Mouse (Mus musculus): ENCODE data around the gene Eif2ak3. TPM values are rescaled to one million over a fixed set of nuclear protein-coding genes. Genes with fewer than 3 reads are reported as not detected.

The Eif2ak3 gene
- total RNA-seq, 2 experiments from 2014 or later: 7.9 to 9.3 TPM

DNA sequence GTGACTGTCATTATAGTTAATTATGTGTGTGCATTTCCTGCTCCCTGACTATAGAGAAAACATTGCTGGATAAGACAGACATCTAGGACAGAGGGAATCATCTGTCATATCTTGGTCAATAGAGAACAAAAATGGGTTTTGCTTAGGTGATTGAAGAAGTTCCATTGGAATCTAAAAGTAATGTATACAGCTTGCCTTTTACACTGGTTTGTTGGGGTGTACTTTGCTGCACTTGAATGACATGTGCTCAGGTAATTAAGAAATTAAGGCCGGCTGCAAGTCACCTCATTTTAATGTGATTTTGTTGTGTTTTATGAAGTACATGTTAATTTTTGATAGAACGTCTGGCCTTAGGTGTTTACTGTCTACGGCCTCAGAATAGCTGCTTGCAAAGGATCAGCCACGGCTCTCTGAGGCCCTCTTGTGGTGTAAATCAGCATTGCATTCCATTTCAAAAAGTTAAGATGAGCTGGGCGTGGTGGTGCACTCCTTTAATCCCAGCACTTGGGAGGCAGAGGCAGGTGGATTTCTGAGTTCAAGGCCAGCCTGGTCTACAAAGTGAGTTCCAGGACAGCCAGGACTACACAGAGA, 36.5 kb downstream of the Eif2ak3 start:
- intact Hi-C loops (cut with DNase I): loop anchor here (1.0 to 2.0 kb wide), 2 partner anchors 36 to 69 kb away; partner anchors contain the start of gene Eif2ak3
- DNase-seq (ENCODE audit: low spot score): peak; percentile 43

DNA sequence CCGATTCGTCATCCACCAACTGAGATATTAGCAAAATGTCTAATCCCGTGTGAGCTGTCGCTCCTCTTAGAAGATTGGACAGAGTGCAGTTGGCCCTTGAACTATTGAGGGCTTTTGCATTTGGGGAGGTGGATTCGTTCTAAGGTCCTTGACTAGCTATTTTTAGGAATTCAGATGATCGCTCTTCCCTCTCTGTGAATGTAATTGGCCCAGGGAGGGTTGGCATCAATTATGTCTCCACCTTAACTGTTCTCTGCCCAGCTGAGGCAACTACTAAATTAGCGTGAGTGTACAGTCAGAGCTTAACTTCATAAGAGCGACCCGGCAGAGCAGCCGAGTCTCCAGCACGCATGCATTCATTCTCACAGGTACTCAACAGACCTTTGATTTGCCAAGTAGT, 43.7 kb downstream of the Eif2ak3 start:
- DNase-seq (ENCODE audit: low spot score): no peak
- intact Hi-C loops (cut with DNase I): no loop called here

DNA sequence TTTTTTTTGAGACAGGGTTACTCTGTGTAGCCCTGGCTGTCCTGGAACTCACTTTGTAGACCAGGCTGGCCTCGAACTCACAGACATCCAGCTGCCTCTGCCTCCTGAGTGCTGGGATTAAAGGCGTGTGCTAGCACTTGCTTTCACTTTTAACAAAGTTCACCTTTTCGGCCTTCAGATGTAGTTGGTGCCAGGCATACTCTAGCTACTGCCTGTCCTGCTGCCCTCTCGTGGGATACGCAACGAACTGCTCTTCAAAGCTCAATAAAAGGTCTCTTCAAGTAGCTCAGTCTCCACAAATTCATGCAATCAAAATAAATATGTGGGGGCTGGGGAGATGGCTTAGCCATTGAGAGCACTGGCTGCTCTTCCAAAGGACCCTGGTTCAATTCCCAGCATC, 53.9 kb downstream of the Eif2ak3 start:
- intact Hi-C loops (cut with DNase I): no loop called here
- no peak for DNase-seq (ENCODE audit: low spot score)

DNA sequence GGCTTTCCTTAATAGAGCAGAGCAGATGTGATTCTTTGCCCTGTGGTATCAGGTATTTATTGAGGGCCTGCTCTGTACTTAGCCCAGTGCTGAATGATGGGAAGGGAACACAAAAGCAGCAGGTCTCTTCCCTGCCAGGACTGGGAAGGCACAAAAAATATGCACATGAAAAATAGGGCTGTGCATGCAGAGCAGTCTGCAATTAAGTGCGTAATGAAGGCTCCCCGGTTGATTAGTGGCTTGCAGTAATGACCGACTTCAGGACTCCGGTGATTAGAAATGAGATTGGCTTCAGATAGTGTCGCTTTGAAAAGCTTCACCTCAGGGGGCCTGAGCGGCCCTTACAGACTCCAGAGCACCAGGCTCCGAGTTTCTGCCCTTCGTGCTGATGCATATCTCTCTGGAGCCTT, 55.3 kb downstream of the Eif2ak3 start:
- intact Hi-C loops (cut with DNase I): no loop called here
- DNase-seq (ENCODE audit: low spot score): no peak

DNA sequence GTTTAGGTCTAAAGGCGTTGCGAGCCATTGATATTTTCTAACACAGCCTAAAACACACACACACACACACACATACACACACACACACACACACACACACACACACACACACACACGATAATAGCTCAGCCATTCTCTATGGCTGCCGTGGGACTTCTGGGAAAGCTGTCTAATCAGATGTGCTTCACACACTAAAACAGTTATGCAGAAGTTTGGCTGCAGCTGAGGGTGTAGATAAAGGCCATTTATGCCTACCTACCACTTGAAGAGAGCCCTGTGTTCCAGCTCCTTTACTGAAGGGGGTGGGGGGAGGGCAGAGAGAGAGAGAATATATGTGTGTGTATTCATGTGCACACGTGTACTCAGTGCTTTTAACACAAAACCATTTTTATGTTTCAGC, 59.4 kb downstream of the Eif2ak3 start:
- intact Hi-C loops (cut with DNase I): no loop called here
- no peak for DNase-seq (ENCODE audit: low spot score)

DNA sequence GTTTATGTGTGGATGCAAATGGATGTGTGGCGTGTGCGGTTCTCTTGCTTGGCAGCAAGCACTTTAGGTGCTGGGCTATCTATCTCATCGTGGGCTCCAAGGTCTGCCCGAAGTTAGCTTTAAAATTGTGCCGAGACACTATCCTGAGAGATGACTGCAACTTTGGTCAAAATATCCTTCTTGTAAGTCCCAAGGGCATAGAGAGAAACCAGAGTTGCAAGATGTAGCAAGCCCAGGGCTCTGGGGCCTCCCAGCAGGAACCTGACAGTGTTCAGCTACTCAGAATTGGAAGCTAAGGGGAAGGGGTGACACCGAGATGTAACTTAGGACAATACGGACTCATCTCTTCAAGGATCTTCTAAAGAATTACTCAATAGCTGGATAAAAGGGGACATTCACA, 65.3 kb downstream of the Eif2ak3 start:
- intact Hi-C loops (cut with DNase I): no loop called here
- DNase-seq (ENCODE audit: low spot score): no peak

DNA sequence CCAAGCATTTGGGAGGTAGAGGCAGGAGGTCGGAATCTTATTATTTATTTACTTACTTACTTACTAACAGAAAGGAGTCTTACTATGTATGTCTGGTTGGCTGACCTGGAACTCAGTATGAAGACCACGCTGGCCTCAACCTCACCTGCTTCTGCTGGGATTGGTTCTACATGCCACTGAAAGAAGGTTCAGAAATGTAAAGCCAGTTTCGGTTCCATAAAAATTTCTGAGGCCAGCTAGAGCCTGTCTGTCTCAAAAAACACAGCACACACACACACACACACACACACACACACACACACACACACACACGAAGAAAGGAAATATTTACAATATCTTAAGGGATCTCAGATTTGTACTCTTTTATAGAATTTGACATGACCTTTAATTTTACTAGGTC, 66.0 kb downstream of the Eif2ak3 start:
- intact Hi-C loops (cut with DNase I): no loop called here
- DNase-seq (ENCODE audit: low spot score): no peak

DNA sequence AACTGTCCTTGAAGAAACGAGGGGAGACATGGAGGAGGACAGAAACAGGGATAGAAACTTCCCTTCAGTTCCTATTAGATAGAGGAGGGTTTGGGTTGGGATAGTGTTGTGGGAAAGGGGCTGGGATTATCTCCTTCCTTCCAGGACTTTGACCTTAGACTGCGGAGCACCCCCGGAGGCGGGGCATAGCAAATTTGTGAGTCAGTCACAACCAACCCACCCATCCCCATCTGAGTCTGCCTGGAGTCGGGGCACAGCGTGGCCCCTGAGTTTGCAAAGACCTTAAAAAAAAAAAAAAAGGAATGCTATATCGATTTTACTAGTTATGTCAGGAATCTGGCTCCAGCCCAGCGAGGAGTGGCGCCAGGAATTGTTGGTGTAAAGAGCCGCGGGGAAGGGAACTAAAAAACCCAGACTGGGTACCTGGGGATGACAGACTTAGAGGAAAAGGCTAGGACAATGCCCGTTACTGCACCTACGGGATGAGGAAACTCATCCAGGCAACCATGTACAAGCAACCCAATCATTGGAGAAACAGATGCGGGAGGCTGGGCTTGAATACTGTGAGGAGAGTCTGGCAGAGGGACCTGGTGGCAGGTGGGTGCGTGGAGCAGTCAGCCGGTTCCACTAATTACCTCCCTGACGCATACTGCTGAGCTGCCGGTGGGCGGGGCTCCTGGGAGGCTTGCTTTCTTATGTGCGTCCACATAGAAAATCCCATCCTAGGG, 67.5 kb downstream of the Eif2ak3 start:
- no peak for DNase-seq (ENCODE audit: low spot score)
- intact Hi-C loops (cut with DNase I): no loop called here

DNA sequence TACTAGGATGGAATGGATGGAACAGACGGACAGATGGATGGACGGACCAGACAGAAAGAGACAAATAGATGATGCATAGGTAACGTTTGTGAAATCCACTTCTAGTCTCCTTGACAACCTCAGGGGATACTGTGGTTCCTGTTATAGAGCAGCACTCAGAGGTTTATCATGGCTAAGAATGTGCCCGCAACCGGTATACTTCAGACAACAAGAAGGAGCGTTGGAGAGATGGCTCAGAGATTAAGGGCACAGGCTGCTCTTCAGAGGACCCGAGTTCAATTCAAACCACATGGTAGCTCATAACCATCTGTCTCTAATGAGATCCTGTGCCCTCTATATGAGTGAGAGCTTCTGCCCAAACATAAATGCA, 68.1 kb downstream of the Eif2ak3 start:
- no peak for DNase-seq (ENCODE audit: low spot score)

DNA sequence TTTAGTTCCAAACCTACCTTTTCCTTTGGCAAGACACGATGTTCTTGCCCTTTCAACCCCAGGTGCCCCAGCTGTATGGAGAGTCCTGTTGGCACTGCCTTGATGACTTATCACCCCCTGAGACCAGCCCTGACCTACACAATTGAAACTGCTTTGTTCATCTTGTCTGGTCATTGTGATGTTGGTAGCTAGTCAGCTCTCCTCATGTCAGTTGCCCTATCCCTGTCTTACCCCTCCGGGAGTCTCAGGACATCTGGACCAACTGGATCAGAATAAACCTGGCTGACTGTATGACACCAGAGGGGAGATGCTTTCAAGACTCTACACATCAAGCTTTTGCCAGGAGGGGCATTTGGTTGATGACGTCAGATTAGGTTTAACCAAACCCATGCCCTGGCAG, 74.5 kb downstream of the Eif2ak3 start, which contains the start of gene Tex37:
Tex37 (minus strand) TSS at position 101 of the 400 bp plus-strand sequence.
- intact Hi-C loops (cut with DNase I): no loop called here
- no peak for DNase-seq (ENCODE audit: low spot score)

More for the DNA sequence above, 68.1 kb downstream of the Eif2ak3 start:
- intact Hi-C loops (cut with DNase I): no loop called here

DNA sequence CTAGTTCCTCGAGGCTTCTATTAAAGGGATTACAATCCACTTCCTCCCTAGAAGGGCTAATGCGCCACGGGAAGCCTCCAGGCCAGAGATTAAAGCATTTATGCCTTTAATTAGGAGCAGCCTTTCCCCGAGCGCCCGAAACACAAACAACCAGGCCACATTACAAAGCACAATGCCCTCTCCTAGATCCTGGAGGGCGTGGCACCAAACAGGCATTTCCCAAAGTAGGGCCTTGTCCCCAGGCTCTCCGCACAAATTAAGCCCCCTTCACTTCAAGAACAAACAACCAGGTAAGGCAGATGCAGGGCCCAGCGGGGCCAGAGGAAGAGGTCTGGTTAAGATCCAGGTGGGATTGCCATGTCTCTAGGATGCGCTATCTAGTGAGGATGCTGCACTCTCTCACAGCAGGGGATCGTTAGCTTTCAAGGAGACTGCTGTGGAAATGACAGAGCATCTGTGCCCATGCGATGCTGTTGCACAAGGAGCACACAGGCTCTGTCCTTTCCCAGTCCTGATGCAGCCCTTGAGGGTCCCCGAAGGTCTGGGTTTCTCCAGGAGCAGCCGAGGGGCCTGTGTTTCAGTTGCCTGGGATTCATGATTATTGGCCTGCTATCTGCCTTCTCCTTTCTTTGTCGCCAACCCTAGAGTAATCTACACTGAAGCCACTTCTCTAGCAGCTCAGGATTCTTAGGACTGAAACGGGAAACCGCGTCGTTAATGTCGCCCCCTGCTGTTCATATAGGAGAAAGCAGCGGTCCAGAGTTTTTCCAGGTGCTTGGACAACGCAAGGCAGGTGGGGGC, 77.2 kb downstream of the Eif2ak3 start:
- intact Hi-C loops (cut with DNase I): no loop called here
- no peak for DNase-seq (ENCODE audit: low spot score)

DNA sequence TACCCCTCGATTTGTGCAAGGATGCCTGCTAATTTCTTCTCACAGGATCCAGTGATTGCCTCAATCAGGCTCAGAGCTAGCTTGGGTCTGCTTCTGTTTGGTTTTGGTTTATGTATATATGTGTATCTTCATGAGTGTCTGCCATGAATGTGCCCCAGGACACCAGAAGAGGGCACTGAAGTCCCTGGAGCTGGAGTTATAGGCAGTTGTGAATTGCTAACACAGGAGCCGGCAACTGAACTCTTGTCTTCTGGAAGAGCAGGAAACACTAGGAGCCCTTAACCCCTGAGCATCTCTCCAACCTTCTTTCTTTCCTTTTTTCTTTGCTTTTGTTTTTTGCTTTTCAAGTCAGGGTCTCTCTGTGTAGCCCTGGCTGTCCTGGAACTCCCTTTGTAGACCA, 87.5 kb downstream of the Eif2ak3 start:
- intact Hi-C loops (cut with DNase I): no loop called here
- DNase-seq (ENCODE audit: low spot score): no peak

DNA sequence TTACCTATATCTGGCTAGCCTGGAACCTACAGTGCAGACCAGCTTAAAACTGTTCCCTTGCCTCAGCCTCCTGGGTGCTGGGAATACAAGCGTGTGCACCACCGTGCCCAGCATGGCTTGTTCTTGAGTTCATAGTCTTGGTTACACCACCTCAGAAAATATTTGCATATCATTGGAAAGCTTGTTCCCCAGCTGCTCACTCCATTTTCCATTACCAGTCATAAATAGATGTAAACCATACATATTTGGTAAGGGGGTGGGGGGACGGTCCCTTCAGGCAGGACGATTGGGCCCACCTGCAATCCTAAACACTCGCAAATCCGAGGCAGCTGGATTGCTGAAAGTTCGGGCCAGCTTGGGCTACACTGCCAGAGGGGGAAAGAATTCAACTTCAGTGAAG, 109.0 kb downstream of the Eif2ak3 start:
- no peak for DNase-seq (ENCODE audit: low spot score)
- intact Hi-C loops (cut with DNase I): no loop called here

DNA sequence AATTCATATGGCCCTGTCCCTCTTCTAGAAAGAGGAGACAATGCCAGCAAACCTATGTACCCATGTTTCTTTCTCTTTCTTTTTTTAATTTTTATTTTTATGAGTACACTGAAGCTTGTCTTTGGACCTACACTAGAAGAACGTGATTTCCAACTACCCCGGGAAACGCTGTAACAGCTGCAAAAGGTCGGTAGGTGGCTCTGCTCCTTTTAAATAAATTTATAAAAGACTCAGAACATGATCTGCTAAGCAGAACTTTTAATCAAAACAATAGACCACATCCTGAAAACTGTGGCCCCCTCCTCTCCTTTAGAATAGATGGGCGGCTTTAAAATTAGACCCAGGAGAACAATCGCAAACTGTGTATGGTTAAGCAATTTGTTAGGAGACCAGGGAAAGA, 109.7 kb downstream of the Eif2ak3 start:
- no peak for DNase-seq (ENCODE audit: low spot score)
- intact Hi-C loops (cut with DNase I): loop anchor here (2.0 kb wide), 1 partner anchor 171 kb away; no protein-coding TSS in a partner anchor

Other genes with a start within 250 kb of the Eif2ak3 start
- gene Rpia, start 52.3 kb upstream of the Eif2ak3 start, total RNA-seq (2021): 10 to 100 TPM; 11.3 to 13.9 TPM
- gene Tex37, start 74.4 kb downstream of the Eif2ak3 start, total RNA-seq (2021): not detected
- not detected for gene Foxi3, start 112.0 kb downstream of the Eif2ak3 start, total RNA-seq (2021)